Mouse (Mus musculus): ENCODE measurements at regions not wholly inside any gene's neighbourhood (a gene's known extent, or its start where the extent isn't known, plus 50 kb on each side); places are given as distances from the start of the nearest gene placed in this dataset.

DNA sequence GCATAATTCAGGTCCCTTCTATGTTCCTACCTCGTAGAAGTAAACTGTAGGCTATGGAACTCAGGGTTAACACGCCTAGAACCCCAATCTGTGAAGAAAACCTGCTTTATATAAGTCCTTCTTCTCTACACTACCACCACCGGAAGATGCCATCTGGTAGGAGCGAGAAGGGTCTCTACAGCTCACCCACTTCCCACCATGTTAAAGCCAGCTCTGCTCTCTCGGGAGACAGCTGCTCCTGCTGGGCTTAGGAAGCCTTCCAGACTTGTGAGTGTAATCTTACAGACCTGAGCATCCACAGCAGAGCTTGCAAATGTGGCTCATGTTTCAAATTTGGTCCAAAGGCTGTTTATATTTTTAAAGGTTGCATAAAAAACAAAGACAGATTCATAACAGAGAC, 639.7 kb downstream of the D3Ertd751e start:
- no peak for TF ChIP-seq CEBPB (IDR thresholded peaks at IDR 0.05; ENCODE audit: low read depth)
- no peak for TF ChIP-seq MAX (IDR thresholded peaks at IDR 0.05)
- no peak for TF ChIP-seq CTCF (IDR thresholded peaks at IDR 0.05; ENCODE audit: control insufficient read depth, insufficient read depth, insufficient read length)
